Mouse (Mus musculus) T-helper 1 cell (primary cell): Measurements from ENCODE around the gene Nol8.

Source experiments
- in situ Hi-C: fragments of 300-600 bp; cut with MboI, MseI; formaldehyde crosslinking; loops from one replicate; pipeline ENCODE4 v1.15.1; 2025; ENCODE audit warnings: high pct_unique_total_duplicates

The Nol8 gene

DNA sequence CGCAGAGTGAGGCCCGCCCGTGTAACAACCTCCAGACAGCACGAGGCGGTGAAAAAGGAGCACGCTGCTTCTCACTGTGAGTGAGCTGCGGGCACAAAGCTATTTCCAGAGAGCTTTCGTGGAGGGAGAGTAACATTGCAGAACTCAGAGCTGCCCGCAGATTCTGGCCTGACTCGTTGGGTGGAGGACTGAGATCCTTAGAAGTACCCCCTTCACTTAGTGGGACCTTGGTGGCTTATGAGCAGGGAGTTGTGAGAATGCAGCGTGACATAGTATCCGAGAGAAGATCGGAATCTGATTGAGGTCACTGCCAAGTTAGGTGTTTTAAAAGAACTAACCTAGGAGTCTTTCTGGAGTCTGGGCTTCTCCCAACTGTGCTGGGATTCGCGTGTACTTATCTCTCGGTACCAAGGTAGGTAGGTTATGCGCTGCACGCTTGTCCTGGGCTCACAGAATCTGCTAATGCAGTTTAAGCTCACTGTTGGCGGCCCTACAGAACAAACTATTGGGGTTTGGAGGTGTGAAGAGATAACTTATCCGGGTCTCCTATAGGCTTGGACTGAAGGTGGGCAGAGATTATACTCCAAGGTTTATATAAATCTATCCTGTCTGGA lies 29.5 kb downstream of the Nol8 start:
- in situ Hi-C loops = no loop called here

DNA sequence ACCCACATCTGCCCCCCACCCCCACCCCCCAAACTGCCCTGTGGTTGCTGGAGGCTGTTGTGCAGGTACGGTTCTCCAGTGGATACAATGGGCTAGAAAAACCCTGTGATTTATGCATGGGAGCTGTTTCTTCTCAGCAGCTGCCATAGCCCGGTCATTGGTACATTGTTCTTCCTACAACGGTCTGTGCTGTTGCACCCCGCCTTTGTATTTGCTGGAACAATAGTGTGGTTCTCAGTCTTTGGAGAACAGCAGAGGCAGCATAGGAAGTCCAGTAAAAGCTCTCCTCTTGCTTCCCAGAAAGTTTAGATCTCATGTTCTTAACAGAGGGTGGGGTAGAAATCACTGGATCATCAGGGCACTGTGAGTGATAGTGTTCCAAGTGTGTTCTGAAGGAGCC lies 31.4 kb downstream of the Nol8 start:
- in situ Hi-C loops = no loop called here

DNA sequence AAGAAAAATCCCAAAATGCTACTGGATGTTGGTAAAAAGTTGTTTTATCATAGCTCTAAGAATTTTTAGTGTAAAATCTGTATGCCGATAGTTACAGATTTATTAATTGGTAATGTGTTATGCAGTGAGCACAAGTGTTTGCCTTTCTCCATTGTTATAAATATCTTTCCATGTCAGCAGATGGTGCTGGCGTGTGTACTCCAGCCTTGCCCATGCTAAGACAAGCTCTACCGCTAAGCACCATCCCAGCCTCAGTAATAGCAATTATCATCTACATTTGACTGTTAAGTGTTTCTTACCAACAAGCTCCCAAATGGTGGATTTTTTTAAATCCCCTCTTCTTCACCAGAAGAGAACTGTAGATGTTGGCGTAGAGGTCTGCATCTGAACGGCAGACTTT lies 38.2 kb downstream of the Nol8 start:
- in situ Hi-C loops = no loop called here

DNA sequence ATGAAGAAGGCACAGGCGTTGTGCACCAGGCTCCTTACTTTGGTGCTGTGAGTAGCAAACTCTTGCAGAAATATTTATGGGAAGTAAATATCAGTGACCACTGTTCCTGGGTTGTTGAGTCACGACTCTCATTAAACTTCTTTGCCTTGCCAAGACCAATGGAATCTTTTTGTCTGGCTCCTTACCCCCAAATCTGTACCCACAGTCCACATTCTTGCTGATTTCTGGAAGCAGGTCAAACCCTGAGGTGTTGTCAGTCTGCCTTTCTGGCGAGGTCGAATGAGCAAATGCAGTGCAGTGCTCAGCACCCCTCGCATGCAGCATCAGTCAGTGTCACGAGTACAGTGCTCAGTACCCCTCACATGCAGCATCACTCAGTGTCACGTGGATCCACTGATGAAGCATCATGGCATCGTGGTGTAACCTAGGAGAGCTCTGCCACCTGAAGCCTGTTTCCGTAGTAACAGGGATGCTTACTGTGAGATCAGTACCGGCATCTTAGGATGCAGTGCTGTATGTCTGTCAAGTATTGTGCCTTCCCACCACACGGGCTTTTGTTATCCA lies 50.4 kb downstream of the Nol8 start:
- in situ Hi-C loops = loop anchor here (25.0 kb wide), 1 partner anchor 791 kb away; no protein-coding TSS in a partner anchor

DNA sequence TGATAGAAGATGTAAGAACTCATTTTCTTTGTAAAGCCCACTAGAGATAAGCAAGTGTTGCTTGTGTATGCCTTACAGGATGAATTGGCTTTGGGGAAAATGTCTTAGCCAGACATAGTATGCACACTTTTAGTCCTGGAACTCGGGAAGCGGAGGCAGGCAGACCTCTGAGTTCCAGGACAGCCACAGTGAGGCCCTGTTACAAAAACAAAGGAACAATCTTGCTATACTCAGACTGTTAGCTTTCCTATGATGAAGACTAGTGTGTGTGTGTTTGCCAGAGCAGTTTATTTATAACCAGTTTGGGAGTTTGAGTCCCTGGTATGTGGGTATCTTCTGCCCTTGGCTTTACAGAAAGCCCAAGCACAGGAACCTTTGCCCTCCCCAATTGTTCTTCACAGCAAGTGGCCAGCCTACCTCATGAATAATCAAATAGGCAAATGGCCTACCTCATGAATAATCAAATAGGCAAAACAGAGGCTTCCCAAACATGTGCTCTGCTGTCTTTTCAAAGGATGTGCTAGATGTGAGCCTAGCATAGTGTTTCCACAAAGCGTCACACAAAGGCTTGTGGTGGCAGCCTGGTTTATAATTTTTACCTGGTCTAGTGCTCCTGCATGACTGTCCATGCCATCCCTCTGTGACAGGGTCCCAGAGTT lies 53.3 kb downstream of the Nol8 start:
- in situ Hi-C loops = loop anchor here (25.0 kb wide), 1 partner anchor 794 kb away; no protein-coding TSS in a partner anchor

DNA sequence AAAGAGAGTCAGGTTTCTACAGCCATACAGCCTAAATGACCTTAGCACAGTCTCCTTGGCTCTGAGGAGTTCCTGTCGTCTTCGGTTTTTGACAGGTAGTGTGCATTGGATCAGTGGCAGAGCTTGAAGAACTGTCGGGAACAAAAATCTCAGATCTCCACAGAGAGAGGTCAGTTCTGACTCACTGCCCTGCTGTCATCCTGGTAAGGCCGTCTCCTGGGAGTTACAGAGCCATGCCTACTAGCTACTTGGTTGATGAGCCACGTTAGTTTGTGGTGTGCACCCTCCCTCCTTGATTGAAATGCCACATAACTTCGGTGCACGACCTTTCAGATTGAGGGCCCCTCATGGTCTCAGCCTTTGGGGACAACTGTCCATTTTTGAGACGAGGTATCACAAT lies 55.4 kb downstream of the Nol8 start:
- in situ Hi-C loops = loop anchor here (25.0 kb wide), 1 partner anchor 796 kb away; no protein-coding TSS in a partner anchor

DNA sequence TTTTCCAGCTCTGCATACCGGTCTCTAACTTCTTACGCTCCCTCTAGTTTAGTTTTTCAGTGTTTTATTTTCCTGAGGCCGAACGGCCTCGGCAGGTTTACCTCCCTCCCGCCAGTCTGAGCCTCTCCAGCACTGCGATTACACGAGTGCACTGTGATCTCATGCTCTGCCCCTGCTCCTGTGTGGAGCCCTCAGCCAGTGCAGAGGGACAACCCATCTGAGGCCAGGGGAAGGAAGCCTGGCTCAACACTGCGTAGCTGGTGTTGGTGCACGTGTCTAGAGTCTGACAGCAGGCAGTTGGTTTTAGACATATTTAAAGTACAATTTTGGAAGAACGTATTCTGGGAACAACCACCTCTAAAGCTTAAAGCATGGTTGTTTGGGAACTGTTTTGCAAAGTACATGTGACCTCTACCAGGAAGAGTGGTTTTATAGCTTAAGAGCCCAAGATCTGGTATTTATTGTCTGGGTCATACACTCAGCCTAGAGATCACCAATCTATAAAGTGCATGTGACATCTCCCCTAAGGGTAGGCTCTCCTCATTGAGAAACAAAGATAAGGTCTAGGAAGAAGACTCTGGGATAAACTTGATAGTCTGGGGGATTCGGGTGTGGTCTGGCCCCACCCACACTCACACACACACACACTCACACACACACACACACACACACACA lies 59.3 kb downstream of the Nol8 start:
- in situ Hi-C loops = loop anchor here (25.0 kb wide), 1 partner anchor 800 kb away; no protein-coding TSS in a partner anchor

DNA sequence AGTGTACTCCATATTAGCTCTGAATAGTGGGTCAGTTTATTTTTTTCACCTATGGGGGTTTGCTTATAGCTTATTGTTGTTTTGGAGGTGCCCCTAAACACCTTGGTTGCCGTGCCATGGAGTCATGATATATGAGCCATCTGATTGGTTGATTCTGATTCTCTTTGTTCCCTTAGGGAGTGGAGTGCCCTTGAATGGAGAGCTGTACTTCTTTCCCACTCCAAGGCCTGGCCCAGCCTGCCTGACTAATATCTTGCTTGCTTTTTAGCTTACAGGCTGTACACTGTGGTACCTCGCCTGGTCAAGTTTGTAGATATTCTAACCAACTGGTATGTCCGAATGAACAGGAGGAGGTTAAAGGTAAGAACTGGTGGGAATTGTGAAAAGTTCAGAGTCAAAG lies 66.4 kb downstream of the Nol8 start:
- in situ Hi-C loops = loop anchor here (5.0 to 25.0 kb wide), 2 partner anchors 62 to 807 kb away; no protein-coding TSS in a partner anchor
